Mouse (Mus musculus): ENCODE data around the gene Ilf3.
"Not testable (repeated sequence)": the region's sequence is repeated elsewhere in the genome, so short reads cannot be mapped to it uniquely, and the experiment has no call there.

The Ilf3 gene

GRCm38 (mm10) chr9:21367357-21368111, at the start of gene Ilf3:
Gene Ilf3, plus strand, starts transcription at chr9:21367871.
- peak; percentile 96 for DNase-seq (ENCODE audit: low read depth, low spot score)

GRCm38 (mm10) chr9:21318792-21319191, 48.9 kb upstream of the Ilf3 start:
- DNase-seq (ENCODE audit: low read depth, low spot score): no peak

GRCm38 (mm10) chr9:21319503-21319902, 48.2 kb upstream of the Ilf3 start:
- no peak for DNase-seq (ENCODE audit: low read depth, low spot score)

GRCm38 (mm10) chr9:21320280-21320618, 47.4 kb upstream of the Ilf3 start:
- no peak for DNase-seq (ENCODE audit: low read depth, low spot score)

GRCm38 (mm10) chr9:21320619-21321512, 46.8 kb upstream of the Ilf3 start, which contains the start of gene Slc44a2:
Gene Slc44a2, plus strand, starts transcription at chr9:21320698.
- peak; percentile 82 for DNase-seq (ENCODE audit: low read depth, low spot score)

GRCm38 (mm10) chr9:21321513-21321835, 46.2 kb upstream of the Ilf3 start:
- DNase-seq (ENCODE audit: low read depth, low spot score): peak; percentile 75

GRCm38 (mm10) chr9:21322211-21322916, 45.3 kb upstream of the Ilf3 start:
- peak; percentile 74 for DNase-seq (ENCODE audit: low read depth, low spot score)

- DNase-seq (ENCODE audit: low read depth, low spot score): not testable (repeated sequence)
Measured at GRCm38 (mm10) chr9:21322917-21323297, 44.8 kb upstream of the Ilf3 start.

- no peak for DNase-seq (ENCODE audit: low read depth, low spot score)
Measured at GRCm38 (mm10) chr9:21324269-21324668, 43.4 kb upstream of the Ilf3 start.

- DNase-seq (ENCODE audit: low read depth, low spot score): peak; percentile 78
Measured at GRCm38 (mm10) chr9:21327569-21327968, 40.1 kb upstream of the Ilf3 start.

GRCm38 (mm10) chr9:21328041-21328440, 39.6 kb upstream of the Ilf3 start:
- peak; percentile 80 for DNase-seq (ENCODE audit: low read depth, low spot score)

GRCm38 (mm10) chr9:21329041-21329440, 38.6 kb upstream of the Ilf3 start:
- DNase-seq (ENCODE audit: low read depth, low spot score): no peak

GRCm38 (mm10) chr9:21329699-21330289, 37.9 kb upstream of the Ilf3 start:
- no peak for DNase-seq (ENCODE audit: low read depth, low spot score)

GRCm38 (mm10) chr9:21331365-21332140, 36.1 kb upstream of the Ilf3 start:
- DNase-seq (ENCODE audit: low read depth, low spot score): no peak

GRCm38 (mm10) chr9:21332161-21333061, 35.3 kb upstream of the Ilf3 start:
- no peak for DNase-seq (ENCODE audit: low read depth, low spot score)

- no peak for DNase-seq (ENCODE audit: low read depth, low spot score)
Measured at GRCm38 (mm10) chr9:21333523-21333922, 34.1 kb upstream of the Ilf3 start.

GRCm38 (mm10) chr9:21334747-21335146, 32.9 kb upstream of the Ilf3 start:
- no peak for DNase-seq (ENCODE audit: low read depth, low spot score)

GRCm38 (mm10) chr9:21335391-21335790, 32.3 kb upstream of the Ilf3 start:
- DNase-seq (ENCODE audit: low read depth, low spot score): no peak

GRCm38 (mm10) chr9:21336491-21336890, 31.2 kb upstream of the Ilf3 start:
- DNase-seq (ENCODE audit: low read depth, low spot score): no peak

GRCm38 (mm10) chr9:21337652-21338051, 30.0 kb upstream of the Ilf3 start:
- no peak for DNase-seq (ENCODE audit: low read depth, low spot score)

Measured in A20 (cell line).